Mouse (Mus musculus): ENCODE data around the gene Marco.

Gene Marco

DNA sequence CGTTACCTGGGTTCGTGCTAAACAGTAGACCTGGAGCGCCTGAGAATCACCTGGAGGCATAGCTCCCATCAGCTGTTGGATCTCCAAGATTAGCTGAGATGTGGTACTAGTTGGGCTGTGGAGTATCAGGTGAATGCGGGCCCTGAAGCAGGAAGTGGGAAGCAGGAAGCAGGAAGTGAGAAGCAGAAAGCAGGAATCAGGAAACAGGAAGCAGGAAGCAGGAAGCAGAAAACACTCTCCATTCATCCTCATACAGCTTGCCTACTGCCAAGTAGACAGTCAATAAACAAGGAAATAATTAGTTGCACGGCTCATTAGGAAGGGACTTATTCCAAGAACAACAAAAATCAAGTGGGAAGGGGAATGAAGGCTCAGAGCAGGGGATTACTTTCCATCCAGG is 69.2 kb downstream of the Marco start:
- no peak for DNase-seq

DNA sequence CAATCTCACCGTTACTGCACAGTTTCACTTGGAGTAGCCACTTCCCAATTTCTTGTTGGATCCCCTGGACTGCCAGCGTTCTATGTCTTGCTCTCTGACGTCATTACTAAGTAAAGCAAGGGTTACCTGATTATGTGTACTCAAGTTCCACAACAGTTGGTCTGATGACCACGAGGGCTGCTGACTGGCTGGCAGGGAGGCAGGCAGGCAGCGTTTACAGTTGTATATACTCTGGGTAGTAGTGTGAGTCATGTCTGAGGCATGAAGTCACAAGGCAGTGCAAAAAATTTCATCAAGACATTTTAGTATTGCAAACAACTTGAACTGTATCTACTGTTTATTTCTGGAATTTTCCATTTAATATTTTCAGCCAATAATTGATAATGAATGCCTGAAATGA is 74.7 kb downstream of the Marco start:
- DNase-seq = no peak

DNA sequence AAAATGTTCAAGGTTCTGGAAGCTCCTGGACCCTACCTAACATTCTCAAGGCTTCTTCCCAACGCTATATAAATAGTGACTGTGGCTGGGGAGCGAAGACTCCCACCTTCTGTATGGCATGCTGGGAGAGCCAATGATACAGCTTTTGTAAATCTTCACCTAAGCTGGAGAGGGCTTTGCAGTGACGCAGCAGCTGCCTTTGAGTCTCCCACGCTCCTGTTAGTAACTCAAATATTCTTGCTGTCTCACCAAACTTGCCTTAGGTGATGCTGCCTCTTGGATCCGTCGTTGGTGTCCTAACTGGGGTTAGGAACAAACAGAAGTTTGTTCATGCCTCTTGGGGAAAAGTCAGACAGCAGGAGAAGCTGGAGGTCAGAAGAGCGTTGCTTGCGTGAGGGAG is 79.2 kb downstream of the Marco start:
- DNase-seq = no peak
